Mouse (Mus musculus) T-helper 2 cell (primary cell): ENCODE results near the gene Pld6.

Experiments used
- in situ Hi-C: fragments of 300-600 bp; cut with MboI, MseI; formaldehyde crosslinking; loops from one replicate; pipeline ENCODE4 v1.15.1; 2025; ENCODE audit warnings: high pct_unique_total_duplicates

Gene Pld6

DNA sequence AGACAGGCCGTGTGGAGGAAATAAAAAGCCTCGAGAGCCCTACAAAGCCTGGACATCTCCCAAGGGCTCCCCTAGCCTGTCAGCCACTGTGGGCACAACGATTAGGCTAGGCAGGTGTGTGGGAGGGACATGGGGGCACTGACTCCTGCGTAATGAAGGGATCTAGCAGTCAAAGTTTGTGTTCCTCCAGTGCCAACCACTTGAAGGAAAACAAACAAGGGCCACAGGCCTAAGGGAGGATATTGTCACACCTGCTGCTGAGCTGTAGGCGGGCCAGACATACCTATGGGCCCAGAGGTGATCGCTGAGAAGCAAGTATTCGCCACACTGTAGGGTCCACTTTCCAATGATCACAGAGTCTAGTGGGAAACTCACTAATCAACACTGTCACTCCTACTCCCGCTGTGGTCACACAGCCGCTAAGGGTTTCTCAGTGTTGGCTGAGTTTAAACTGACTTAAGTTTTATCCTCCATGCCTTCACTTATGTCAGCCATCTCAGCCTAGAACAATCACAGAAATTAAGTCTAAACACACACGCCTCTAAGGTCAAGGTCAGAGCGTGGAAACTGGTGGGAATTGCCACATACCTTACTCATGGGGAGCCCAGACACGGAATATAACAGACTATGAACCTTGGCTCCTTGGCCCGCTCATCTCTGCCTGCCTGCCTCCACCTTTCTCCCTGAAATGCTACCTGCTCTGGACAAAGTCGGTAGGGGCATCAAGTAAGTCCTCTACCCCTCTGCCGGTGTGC is 824 bp downstream of the Pld6 start:
- in situ Hi-C loops = no loop called here

DNA sequence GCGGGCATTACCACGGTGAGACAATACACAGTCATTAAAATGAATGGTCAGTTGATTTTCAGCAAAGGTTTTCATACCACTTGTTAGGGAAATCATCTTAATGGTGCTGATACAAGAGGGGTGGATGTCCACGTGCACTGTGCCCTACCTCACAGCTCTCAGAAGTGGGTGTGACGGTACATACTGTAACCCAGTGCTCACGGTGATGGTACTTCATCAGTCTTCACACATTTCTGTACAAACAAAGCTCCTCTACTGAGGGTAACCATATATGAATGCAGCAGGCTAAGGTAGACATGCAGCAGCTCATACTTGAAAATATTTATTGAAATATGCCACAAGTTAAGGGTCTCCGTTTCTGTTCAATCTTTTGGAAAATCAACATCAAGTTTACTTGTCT is 3.9 kb downstream of the Pld6 start:
- in situ Hi-C loops = no loop called here

- in situ Hi-C loops = no loop called here
Observed at GRCm38 (mm10) chr11:59782091-59782590, 5.3 kb downstream of the Pld6 start.

GRCm38 (mm10) chr11:59780241-59780640 is 7.2 kb downstream of the Pld6 start:
- in situ Hi-C loops = no loop called here

GRCm38 (mm10) chr11:59779406-59779805 is 8.0 kb downstream of the Pld6 start:
- in situ Hi-C loops = loop anchor here (5.0 kb wide), 1 partner anchor 157 kb away; no protein-coding TSS in a partner anchor

DNA sequence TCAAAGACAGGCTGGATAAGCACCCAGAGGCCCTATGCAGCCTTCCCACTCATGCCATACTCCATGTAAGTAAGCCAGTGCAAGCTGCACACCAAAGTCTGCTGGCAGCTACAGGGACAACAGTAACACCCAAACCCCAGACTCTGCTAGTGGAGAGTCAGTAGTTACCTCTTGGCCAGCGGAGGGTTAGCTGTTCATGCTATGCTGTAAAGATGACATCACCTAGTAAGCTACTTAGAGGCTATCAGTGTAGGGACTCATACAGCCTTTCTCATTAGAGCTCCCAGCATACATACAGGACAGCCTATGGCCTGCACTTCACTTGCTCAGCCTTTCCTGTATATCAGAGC is 8.6 kb downstream of the Pld6 start:
- in situ Hi-C loops = loop anchor here (5.0 kb wide), 1 partner anchor 157 kb away; no protein-coding TSS in a partner anchor

GRCm38 (mm10) chr11:59778181-59778873 is 9.1 kb downstream of the Pld6 start:
- in situ Hi-C loops = loop anchor here (5.0 kb wide), 1 partner anchor 156 kb away; no protein-coding TSS in a partner anchor

DNA sequence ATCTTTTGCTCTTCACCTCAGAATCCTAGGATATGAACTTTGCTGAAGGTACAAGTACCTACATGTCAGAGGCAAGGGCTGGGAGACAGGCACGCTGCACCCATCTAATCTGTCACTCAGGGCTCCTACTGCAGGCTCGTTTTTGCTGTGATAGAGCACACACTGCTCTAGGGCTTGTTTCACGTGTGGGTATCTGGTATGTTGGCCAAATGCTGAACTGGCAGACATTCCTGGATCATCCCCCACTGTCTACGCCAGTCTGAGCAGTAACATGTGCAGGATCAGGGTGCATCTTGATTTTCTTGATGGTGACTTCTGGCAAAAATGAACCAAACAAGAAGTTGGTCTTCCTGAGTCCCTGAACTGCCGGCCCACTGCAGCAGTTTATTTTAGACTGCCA is 10.2 kb downstream of the Pld6 start:
- in situ Hi-C loops = loop anchor here (5.0 kb wide), 1 partner anchor 155 kb away; no protein-coding TSS in a partner anchor

DNA sequence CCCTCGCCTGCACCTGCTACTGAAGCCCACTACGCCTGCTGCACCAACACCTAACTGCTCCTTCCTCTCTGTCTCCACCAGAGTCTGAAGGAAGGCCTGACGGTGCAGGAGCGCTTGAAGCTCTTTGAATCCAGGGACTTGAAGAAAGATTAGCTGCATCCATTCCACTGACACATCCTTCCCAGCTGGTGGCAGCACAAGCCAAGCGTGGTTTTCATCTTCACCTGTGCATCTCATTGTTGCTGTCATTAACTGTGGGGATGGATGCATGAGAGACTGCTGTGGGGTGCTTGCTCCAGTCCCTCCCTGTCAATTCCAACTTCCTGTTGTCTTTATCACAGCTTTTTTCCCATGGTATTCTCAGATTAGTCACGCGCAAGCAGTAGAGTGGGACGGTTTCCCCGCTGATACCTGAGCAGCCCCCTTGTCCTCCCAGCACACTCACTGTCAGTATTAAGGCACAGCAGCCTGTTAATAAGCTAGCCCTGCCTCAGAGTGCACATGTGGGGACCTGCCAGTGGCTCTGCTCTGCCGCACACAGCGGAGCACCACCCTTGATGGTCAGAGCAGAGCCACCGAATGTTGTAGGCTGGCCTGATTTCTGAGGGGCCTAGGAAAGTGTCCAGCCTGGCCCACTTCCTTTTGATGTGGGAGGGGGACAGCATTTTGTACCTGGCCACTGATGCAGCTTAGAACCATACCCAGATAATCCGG is 11.9 kb downstream of the Pld6 start:
- in situ Hi-C loops = loop anchor here (5.0 kb wide), 1 partner anchor 153 kb away; no protein-coding TSS in a partner anchor

- in situ Hi-C loops = no loop called here
Observed at GRCm38 (mm10) chr11:59774522-59774921, 12.9 kb downstream of the Pld6 start.

- in situ Hi-C loops = no loop called here
Observed at GRCm38 (mm10) chr11:59772902-59773301, 14.5 kb downstream of the Pld6 start.

GRCm38 (mm10) chr11:59772291-59772690 is 15.2 kb downstream of the Pld6 start:
- in situ Hi-C loops = no loop called here

DNA sequence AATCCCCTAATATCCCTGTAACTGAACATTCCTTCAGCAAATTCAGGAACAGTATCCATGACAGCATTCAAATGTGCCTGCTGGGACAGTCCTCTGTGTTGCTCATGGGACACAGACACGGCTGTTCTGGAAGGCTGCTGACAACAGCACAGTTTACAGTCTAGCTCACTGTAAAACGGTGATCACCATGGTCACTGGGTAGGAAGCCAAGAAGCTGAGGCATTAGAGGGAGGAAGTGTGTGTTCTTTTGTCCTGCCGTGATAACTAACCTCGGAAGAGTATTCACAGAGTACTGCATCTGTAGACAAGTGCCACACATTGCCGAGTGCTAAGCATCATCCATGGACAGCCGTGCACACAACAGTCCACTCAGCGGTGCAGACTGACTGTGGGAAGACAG is 16.7 kb downstream of the Pld6 start:
- in situ Hi-C loops = no loop called here

- in situ Hi-C loops = no loop called here
Observed at GRCm38 (mm10) chr11:59769738-59770137, 17.7 kb downstream of the Pld6 start.

- in situ Hi-C loops = no loop called here
Observed at GRCm38 (mm10) chr11:59769307-59769706, 18.1 kb downstream of the Pld6 start.

DNA sequence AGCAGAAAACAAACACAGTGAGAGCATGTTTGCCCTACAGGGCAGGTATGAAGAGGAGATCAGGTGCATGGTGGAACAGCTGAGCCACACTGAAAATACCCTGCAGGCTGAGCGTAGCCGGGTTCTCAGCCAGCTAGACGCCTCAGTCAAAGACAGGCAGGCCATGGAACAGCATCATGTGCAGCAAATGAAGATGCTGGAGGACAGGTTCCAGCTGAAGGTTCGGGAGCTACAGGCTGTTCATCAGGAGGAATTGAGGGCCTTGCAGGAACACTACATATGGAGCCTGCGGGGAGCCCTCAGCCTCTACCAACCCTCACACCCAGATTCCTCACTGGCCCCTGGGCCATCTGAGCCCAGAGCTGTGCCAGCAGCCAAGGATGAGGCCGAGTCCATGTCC is 26.6 kb downstream of the Pld6 start:
- in situ Hi-C loops = no loop called here

DNA sequence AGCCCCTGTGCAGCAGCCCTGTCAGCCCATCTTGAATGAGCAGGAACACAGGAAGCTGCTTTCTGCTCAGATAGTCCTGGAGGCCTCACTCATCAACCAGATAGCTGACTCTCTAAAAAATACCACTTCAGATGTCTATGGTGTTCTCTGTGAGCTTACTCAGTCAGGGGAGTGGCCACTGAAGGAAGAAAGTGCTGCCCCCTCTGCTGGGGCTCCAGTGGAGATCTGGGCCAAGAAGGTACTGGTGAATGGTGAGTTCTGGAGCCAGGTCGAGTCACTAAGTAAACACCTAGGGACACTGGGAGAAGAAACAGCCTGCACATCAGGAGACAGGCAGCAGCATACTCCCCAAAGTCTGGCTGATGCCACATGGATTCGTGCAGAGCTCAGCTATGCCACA is 27.8 kb downstream of the Pld6 start:
- in situ Hi-C loops = no loop called here

DNA sequence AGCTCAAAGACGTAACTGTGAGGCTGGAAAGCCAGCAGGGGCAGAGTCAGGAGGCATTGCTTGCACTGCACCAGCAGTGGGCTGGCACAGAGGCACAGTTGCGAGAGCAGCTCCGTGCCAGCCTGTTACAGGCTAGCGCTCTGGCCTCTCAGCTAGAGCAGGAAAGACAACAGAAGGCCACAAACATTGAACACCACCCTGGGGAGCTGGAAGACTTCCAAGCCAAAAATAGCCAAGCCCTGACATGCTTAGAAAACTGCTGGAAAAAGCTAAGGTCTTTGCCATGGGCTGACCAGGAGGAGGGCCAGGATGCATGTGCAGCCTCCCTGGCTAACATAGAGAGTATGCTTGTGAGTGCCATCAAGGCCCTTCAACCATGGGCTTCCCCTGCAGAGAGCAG is 28.3 kb downstream of the Pld6 start:
- in situ Hi-C loops = no loop called here

DNA sequence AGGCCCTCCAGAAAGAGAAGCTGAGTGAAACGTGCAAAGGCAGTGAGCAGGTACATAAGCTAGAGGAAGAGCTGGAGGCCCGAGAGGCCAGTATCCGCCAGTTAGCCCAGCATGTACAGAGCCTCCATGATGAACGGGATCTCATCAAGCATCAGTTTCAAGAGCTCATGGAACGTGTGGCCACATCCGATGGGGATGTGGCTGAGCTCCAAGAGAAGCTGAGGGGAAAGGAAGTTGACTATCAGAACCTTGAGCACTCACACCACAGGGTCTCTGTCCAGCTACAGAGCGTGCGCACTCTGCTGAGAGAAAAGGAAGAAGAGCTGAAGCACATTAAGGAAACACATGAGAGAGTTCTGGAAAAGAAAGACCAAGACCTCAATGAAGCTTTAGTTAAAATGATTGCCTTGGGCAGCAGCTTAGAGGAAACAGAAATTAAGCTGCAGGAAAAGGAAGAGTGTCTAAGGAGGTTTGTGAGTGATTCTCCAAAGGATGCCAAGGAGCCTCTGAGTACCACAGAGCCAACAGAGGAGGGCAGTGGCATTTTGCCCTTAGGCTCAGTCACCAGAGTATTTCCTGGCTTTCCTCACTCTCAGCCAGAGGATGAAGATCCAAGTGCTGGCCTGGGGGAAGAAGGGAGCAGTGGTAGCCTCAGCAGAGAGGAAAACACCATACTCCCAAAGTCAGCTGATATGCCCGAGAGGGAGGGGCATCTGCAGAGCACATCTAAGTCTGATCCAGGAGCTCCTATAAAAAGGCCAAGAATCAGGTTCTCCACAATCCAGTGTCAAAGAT is 29.1 kb downstream of the Pld6 start:
- in situ Hi-C loops = no loop called here

- in situ Hi-C loops = no loop called here
Observed at GRCm38 (mm10) chr11:59756351-59756750, 31.1 kb downstream of the Pld6 start.

- in situ Hi-C loops = no loop called here
Observed at GRCm38 (mm10) chr11:59754504-59754903, 32.9 kb downstream of the Pld6 start.
